Mouse (Mus musculus) kidney, adult 2 months (tissue): ENCODE results near the gene March11. TPM values are rescaled to one million over a fixed set of nuclear protein-coding genes. Genes with fewer than 3 reads are reported as not detected.

Source experiments
- DNase-seq: peaks from one replicate; pipeline ENCODE4 v3.0.0; 2021
- H3K27ac ChIP-seq: fragments of 200-500 bp; 2 replicates; pipeline ENCODE4 v1.5.1; 2012; ENCODE audit warnings: low read depth, low read length, control low read depth, inconsistent platforms; ENCODE audit not compliant: insufficient read depth
- H3K27me3 ChIP-seq: fragments of 200-500 bp; replicated peaks from 2 replicates; pipeline ENCODE4 v1.6.1; 2012; ENCODE audit warnings: mild to moderate bottlenecking, moderate library complexity, low read length, inconsistent platforms; ENCODE audit not compliant: control insufficient read depth, insufficient read depth
- H3K36me3 ChIP-seq: fragments of 200-500 bp; 2 replicates; pipeline ENCODE4 v1.6.1; 2012; ENCODE audit warnings: mild to moderate bottlenecking, moderate library complexity, low read length, inconsistent platforms; ENCODE audit not compliant: control insufficient read depth, insufficient read depth
- H3K4me1 ChIP-seq: fragments of 200-500 bp; 2 replicates; pipeline ENCODE4 v1.6.1; 2011; ENCODE audit warnings: low read length; ENCODE audit not compliant: control insufficient read depth, insufficient read depth
- H3K4me3 ChIP-seq: fragments of 200-500 bp; 2 replicates; pipeline ENCODE4 v1.5.1; 2011; ENCODE audit warnings: mild to moderate bottlenecking, low read depth, low read length, control low read depth; ENCODE audit not compliant: insufficient read depth
- CTCF ChIP-seq: fragments of 200-500 bp; conservative IDR thresholded peaks from 2 replicates; pipeline ENCODE4 v1.5.1; 2011; ENCODE audit warnings: low read depth, mild to moderate bottlenecking, control low read depth, low read length, moderate library complexity, mixed read lengths; ENCODE audit not compliant: insufficient read depth, insufficient read length
- POLR2A ChIP-seq: fragments of 200-500 bp; IDR thresholded peaks from one replicate; pipeline ENCODE4 v1.6.1; 2011; ENCODE audit warnings: low read depth, low read length, control low read depth
- WGBS: fragments of 180-500 bp; shearing (Covaris S2); methylation state at CpG from one replicate; pipeline ENCODE4 v1.1.7; 2018; 5-methylcytosine and 5-hydroxymethylcytosine counted together
- polyA plus RNA-seq: library from polyadenylated mRNA; depleted of rRNA; stranded (reverse); fragments of >200 nt; gene quantifications from 2 replicates; pipeline ENCODE4 v1.2.3, GENCODE M21; 2012

Gene March11
- polyA plus RNA-seq, 1 experiment = 0.13 TPM

DNA sequence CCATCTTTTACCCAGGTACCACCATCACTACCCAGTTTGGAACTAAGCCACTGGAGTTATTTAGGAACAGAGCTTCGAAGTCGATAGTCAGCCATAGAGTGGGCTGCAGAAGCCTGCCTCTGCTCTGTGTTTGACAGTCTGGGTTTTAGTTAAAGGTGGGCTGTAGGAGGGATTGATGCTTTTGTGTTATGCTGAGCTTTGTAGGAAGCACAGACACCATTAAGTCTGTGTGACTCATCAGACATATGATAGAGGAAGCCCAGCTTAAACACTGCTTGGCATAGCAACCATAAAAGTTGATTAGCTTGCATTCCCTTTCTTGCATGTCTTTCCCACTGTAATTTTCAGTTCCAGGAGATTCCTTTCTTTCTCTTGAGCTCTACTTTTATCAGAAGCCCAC, 87.7 kb downstream of the March11 start:
- H3K27me3 ChIP-seq = no peaks in the 10 kb centered on the region
- no peak overlapping the region for H3K27ac ChIP-seq
- H3K4me1 ChIP-seq = no peaks in the 10 kb centered on the region
- H3K4me3 ChIP-seq = no peak overlapping the region
- DNase-seq = no peak
- no peaks in the 10 kb centered on the region for H3K36me3 ChIP-seq
- no peak for TF ChIP-seq CTCF
- no peak for TF ChIP-seq POLR2A
- 78% methylated on average over 2 of the region's 2 CpGs for WGBS

DNA sequence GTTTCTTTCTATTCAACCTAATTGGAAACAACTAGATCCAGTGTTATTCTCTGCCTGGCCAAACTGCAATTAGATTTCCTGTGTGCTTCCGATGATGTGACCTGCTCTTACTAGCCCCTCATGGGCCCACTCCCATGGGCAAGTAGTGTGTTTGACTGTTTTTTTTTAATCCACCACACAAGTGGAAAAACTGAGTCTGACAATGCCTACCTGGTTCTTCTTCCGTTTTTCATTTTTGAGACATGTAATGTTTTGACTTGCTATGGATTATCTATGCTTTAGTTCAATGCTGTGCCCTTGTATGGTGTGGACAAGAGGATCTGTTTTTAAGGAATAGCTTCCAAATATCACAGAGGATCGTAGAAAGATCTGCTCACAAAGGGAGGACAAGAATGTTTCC, 116.4 kb downstream of the March11 start:
- Histone ChIP-seq H3K36me3 (no peaks in the 10 kb centered on the region), H3K27me3 (no peaks in the 10 kb centered on the region), H3K4me3 (no peak overlapping the region), H3K4me1 (no peaks in the 10 kb centered on the region), H3K27ac (no peak overlapping the region)
- no peak for TF ChIP-seq POLR2A
- no peak for TF ChIP-seq CTCF
- no peak for DNase-seq
- 89% methylated on average over 3 of the region's 3 CpGs for WGBS

DNA sequence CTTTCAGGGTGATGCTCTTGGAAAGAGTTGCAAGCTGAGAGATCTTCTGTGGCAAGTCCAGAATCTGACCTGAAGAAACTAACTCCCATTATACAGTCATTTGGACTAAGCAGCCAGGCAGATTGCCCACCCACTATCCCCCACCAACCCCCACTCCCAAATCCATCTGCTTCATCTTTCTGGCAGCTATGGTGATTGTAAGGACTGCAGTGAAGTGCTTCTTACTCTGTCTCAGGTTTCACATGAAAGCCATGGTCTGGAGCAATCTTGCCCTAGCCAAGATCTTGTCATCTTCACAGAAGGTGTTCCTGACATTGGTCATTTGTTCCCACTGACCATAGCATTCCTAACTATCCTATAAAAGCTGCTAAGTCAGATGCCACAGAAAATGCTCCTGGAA, 117.4 kb downstream of the March11 start:
- no peak for DNase-seq
- H3K36me3 ChIP-seq = no peaks in the 10 kb centered on the region
- H3K27ac ChIP-seq = no peak overlapping the region
- TF ChIP-seq POLR2A (no peak), CTCF (no peak)
- no peaks in the 10 kb centered on the region for H3K27me3 ChIP-seq
- no peaks in the 10 kb centered on the region for H3K4me1 ChIP-seq
- no peak overlapping the region for H3K4me3 ChIP-seq

DNA sequence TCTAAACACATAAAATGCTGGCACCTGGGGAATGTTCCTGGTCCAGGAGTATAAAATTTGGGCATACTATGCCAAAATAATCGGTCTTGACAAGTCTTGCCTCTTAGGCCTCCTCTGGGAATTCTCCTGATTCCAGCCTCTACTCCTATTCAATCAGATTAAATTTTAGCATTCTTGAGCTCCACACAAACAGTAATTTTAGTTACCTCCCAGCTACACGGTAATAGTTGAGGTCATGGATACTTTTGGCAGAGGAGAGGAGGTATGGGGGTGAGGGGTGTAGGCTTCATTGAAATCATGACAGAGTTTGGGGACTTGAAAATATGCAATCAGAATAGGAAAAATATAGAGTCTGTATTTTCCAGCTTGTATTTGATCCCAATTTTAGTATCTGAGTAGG, 121.7 kb downstream of the March11 start:
- WGBS = 71% methylated on average over 2 of the region's 2 CpGs
- H3K27me3 ChIP-seq = no peaks in the 10 kb centered on the region
- TF ChIP-seq POLR2A = no peak
- no peak for TF ChIP-seq CTCF

DNA sequence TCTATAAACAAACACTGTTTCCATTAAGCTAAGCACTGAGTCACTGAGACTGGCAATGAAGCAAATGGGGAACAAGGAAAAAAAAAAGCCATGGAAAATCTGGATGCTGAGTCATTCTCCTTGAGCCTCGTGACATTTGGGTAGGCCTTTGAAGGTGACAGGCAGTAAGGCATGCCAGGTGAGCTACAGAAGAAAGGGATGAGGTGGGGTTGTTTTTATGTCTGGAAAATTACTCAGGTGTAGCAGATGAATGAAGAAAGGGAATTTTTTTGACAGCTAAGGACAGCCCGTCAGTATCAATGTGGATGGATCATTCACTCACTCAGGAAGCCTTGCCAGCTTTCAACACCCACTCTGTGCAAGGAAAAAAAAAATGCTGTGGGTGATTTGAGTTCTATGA, 123.8 kb downstream of the March11 start:
- Histone ChIP-seq H3K4me1 (no peaks in the 10 kb centered on the region), H3K4me3 (no peak overlapping the region), H3K36me3 (no peaks in the 10 kb centered on the region), H3K27ac (no peak overlapping the region), H3K27me3 (no peaks in the 10 kb centered on the region)
- DNase-seq = peak; percentile 4
- TF ChIP-seq CTCF = no peak
- no peak for TF ChIP-seq POLR2A
- WGBS = 67% methylated on average over 2 of the region's 2 CpGs

More for the DNA sequence above, 121.7 kb downstream of the March11 start:
- Histone ChIP-seq H3K27ac (no peak overlapping the region), H3K36me3 (no peaks in the 10 kb centered on the region), H3K4me1 (no peaks in the 10 kb centered on the region), H3K4me3 (no peak overlapping the region)
- DNase-seq = no peak

DNA sequence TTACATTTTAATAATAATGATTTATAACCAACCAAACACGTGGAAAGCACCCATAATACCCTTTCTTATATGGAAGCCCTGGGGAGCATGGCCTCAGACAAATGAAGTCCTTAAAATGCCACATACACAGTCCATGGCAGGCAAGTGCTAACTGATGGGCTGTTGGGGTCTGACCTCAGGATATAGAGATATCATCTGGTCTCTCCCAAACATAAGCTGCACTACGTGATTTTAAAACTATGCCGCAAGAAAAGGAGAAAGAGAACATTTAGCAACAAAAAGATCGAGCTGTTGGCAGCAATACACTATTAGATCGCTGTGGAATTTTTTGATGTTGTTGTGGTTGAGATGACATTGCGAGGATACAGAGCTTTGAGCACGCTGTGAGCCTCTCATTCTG, 126.9 kb downstream of the March11 start:
- no peak for DNase-seq

DNA sequence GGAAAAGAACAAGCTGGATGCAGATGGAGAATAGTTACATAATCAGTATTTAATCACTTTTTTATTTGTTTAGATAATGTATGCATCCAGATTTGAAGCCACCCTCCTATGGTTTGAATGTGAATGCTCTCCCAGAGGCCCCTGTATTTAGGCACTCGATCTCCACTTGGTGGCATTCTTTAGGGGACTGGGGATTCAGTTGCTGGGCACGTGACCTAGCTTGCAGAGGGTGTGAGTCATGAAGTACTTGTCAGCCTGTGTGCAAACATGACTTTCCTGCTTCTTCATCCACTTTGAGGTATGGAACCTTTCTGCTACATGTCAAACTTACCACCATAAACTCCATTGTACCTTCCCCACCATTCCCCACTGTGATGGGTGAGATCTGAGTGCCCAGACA, 128.3 kb downstream of the March11 start:
- no peak overlapping the region for H3K27ac ChIP-seq
- no peaks in the 10 kb centered on the region for H3K27me3 ChIP-seq
- H3K4me3 ChIP-seq = no peak overlapping the region
- H3K4me1 ChIP-seq = no peaks in the 10 kb centered on the region
- H3K36me3 ChIP-seq = no peaks in the 10 kb centered on the region
- TF ChIP-seq CTCF = no peak
- 63% methylated on average over 2 of the region's 2 CpGs for WGBS
- DNase-seq = no peak

More for the DNA sequence above, 126.9 kb downstream of the March11 start:
- TF ChIP-seq POLR2A (no peak), CTCF (no peak)
- H3K27ac ChIP-seq = no peak overlapping the region
- WGBS = 84% methylated on average over 7 of the region's 7 CpGs
- no peak overlapping the region for H3K4me3 ChIP-seq
- no peaks in the 10 kb centered on the region for H3K4me1 ChIP-seq
- no peaks in the 10 kb centered on the region for H3K36me3 ChIP-seq
- no peaks in the 10 kb centered on the region for H3K27me3 ChIP-seq
